Mouse (Mus musculus) limb, embryonic 14.5 days (tissue): ENCODE measurements around the gene Selenoo. TPM values are rescaled to one million over a fixed set of nuclear protein-coding genes. Genes with fewer than 3 reads are reported as not detected.

ENCODE experiments used
- ATAC-seq: fragments of 200-750 bp; cut with Nextera tagmentation; 2 replicates; pipeline ENCODE4 v1.8.0; 2017; ENCODE audit warnings: low read depth, moderate number of reproducible peaks, moderate TSS enrichment; ENCODE audit not compliant: low FRiP score
- DNase-seq: peaks from one replicate; pipeline ENCODE4 v3.0.0-alpha.2; 2015; ENCODE audit warnings: low spot score
- H3K27ac ChIP-seq: fragments of 300-500 bp; sonication (generic); replicated peaks from 2 replicates; pipeline ENCODE4 v1.5.1; 2014; ENCODE audit warnings: low read depth, mild to moderate bottlenecking, low read length, moderate library complexity, mixed read lengths
- H3K27me3 ChIP-seq: fragments of 300-500 bp; sonication (generic); 2 replicates; pipeline ENCODE4 v1.6.1; 2014; ENCODE audit warnings: low read length, mixed read lengths; ENCODE audit not compliant: control insufficient read depth, insufficient read depth
- H3K36me3 ChIP-seq: fragments of 300-500 bp; sonication (generic); 2 replicates; pipeline ENCODE4 v1.6.1; 2014; ENCODE audit warnings: mild to moderate bottlenecking, low read length, moderate library complexity, mixed read lengths; ENCODE audit not compliant: control insufficient read depth, insufficient read depth
- H3K4me1 ChIP-seq: fragments of 300-500 bp; sonication (generic); 2 replicates; pipeline ENCODE4 v1.6.1; 2014; ENCODE audit warnings: antibody characterized with exemption, low read length, mixed read lengths; ENCODE audit not compliant: control insufficient read depth, insufficient read depth
- H3K4me2 ChIP-seq: fragments of 300-500 bp; sonication (generic); replicated peaks from 2 replicates; pipeline ENCODE4 v1.6.1; 2014; ENCODE audit warnings: low read depth, mild to moderate bottlenecking, low read length, moderate library complexity; ENCODE audit not compliant: severe bottlenecking
- H3K4me3 ChIP-seq: fragments of 300-500 bp; sonication (generic); replicated peaks from 2 replicates; pipeline ENCODE4 v1.5.1; 2014; ENCODE audit warnings: low read length
- H3K9ac ChIP-seq: fragments of 300-500 bp; sonication (generic); 2 replicates; pipeline ENCODE4 v1.6.1; 2014; ENCODE audit warnings: mild to moderate bottlenecking, low read depth, low read length, moderate library complexity; ENCODE audit not compliant: severe bottlenecking
- H3K9me3 ChIP-seq: fragments of 300-500 bp; sonication (generic); 2 replicates; pipeline ENCODE4 v1.6.1; 2016; ENCODE audit warnings: low read length; ENCODE audit not compliant: control insufficient read depth
- POLR2A ChIP-seq: fragments of 200-500 bp; IDR thresholded peaks from 2 replicates; pipeline ENCODE4 v1.8.0; 2012; ENCODE audit warnings: inconsistent platforms, mild to moderate bottlenecking, moderate library complexity, borderline replicate concordance; ENCODE audit not compliant: insufficient read depth, insufficient read length; ENCODE audit errors: extremely low read depth
- WGBS: fragments of 180-500 bp; shearing (Covaris S2); extraction: QIAGEN DNeasy Blood & Tissue Kit; methylation state at CpG from one replicate; pipeline ENCODE4 v1.1.7; 2014; 5-methylcytosine and 5-hydroxymethylcytosine counted together
- polyA plus RNA-seq, 2 experiments: library from polyadenylated mRNA; depleted of rRNA in 1 of 2; stranded (reverse) in 1 of 2; unstranded in 1 of 2; fragments of >200 nt; fragmentation: Nextera tagmentation in 1 of 2; extraction: Ambion mirVana in 1 of 2; gene quantifications; 2 replicates each; pipeline versions ENCODE4 v1.2.1 to v1.2.3; 2012 to 2014

Selenoo gene
- polyA plus RNA-seq, 2 experiments = 20.6 to 32.7 TPM

- Histone ChIP-seq H3K27ac (peak within 1 kb of the TSS; percentile 56), H3K9me3 (no peaks in the 10 kb centered on the region), H3K4me3 (peak within 1 kb of the TSS; percentile 83), H3K4me1 (peaks cover 28% of the 10 kb centered on the region), H3K36me3 (peaks cover 20% of the 10 kb centered on the region), H3K9ac (peak within 1 kb of the TSS; percentile 85), H3K27me3 (no peaks in the 10 kb centered on the region), H3K4me2 (peak within 1 kb of the TSS; percentile 81)
- peak; percentile 74; the same call in 1 of the 2 replicates for TF ChIP-seq POLR2A
- peak; percentile 93 for ATAC-seq
- peak; percentile 94 for DNase-seq
- under 1% methylated on average over 47 of the region's 47 CpGs for WGBS
Measured at GRCm38 (mm10) chr15:89122649-89123366, 33.9 kb downstream of the Selenoo start, which contains the start of gene Tubgcp6. Tubgcp6 (minus strand) TSS chr15:89123112.

- Histone ChIP-seq H3K36me3 (peaks cover 12% of the 10 kb centered on the region; the same call in 1 of the 2 replicates), H3K9me3 (no peaks in the 10 kb centered on the region), H3K27me3 (no peaks in the 10 kb centered on the region), H3K9ac (peak overlapping the region; percentile 85), H3K4me1 (peaks cover 31% of the 10 kb centered on the region), H3K4me2 (peak overlapping the region; percentile 81), H3K4me3 (peak overlapping the region; percentile 83), H3K27ac (peak overlapping the region; percentile 56)
- TF ChIP-seq POLR2A = no peak
- DNase-seq = no peak
- ATAC-seq = no peak
- WGBS = 31% methylated on average over 11 of the region's 11 CpGs
Measured at GRCm38 (mm10) chr15:89123595-89123994, 34.7 kb downstream of the Selenoo start.

- H3K9ac ChIP-seq = no peak overlapping the region
- 0 out of 2 replicates have a peak overlapping the region, but pooled peaks have one; percentile 83 for H3K4me3 ChIP-seq
- no peaks in the 10 kb centered on the region for H3K27me3 ChIP-seq
- H3K4me1 ChIP-seq = peaks cover 34% of the 10 kb centered on the region
- H3K9me3 ChIP-seq = no peaks in the 10 kb centered on the region
- 86% methylated on average over 3 of the region's 3 CpGs for WGBS
- no peak for TF ChIP-seq POLR2A
- ATAC-seq (no peak), DNase-seq (no peak)
- no peak overlapping the region for H3K27ac ChIP-seq
- H3K36me3 ChIP-seq = peaks cover 12% of the 10 kb centered on the region; the same call in 1 of the 2 replicates
- H3K4me2 ChIP-seq = no peak overlapping the region
Measured at GRCm38 (mm10) chr15:89124312-89124711, 35.4 kb downstream of the Selenoo start.

GRCm38 (mm10) chr15:89125351-89125750, 36.5 kb downstream of the Selenoo start:
- H3K4me1 ChIP-seq = peaks cover 32% of the 10 kb centered on the region
- 90% methylated on average over 9 of the region's 9 CpGs for WGBS

GRCm38 (mm10) chr15:89126622-89127021, 37.7 kb downstream of the Selenoo start:
- no peak for TF ChIP-seq POLR2A
- Histone ChIP-seq H3K27ac (no peak overlapping the region), H3K9me3 (no peaks in the 10 kb centered on the region), H3K36me3 (no peaks in the 10 kb centered on the region; the same call in 1 of the 2 replicates), H3K4me3 (no peak overlapping the region), H3K27me3 (no peaks in the 10 kb centered on the region), H3K4me2 (no peak overlapping the region), H3K4me1 (peaks cover 24% of the 10 kb centered on the region), H3K9ac (no peak overlapping the region)
- DNase-seq = no peak
- 92% methylated on average over 8 of the region's 8 CpGs for whole genome bisulfite sequencing
- ATAC-seq = no peak

More at GRCm38 (mm10) chr15:89125351-89125750, 36.5 kb downstream of the Selenoo start:
- no peak overlapping the region for H3K4me2 ChIP-seq
- no peak for ATAC-seq
- no peak overlapping the region for H3K4me3 ChIP-seq
- H3K27ac ChIP-seq = no peak overlapping the region
- DNase-seq = no peak
- H3K9me3 ChIP-seq = no peaks in the 10 kb centered on the region
- no peak overlapping the region for H3K9ac ChIP-seq
- H3K27me3 ChIP-seq = no peaks in the 10 kb centered on the region
- H3K36me3 ChIP-seq = peaks cover 4% of the 10 kb centered on the region; the same call in 1 of the 2 replicates
- no peak for TF ChIP-seq POLR2A
